Mouse (Mus musculus) gastrocnemius, adult 8-10 months (tissue): ENCODE data around the gene 4933411K16Rik. TPM values are rescaled to one million over a fixed set of nuclear protein-coding genes. Genes with fewer than 3 reads are reported as not detected.
A peak's percentile ranks its signal among the peaks of the same experiment; 100 is the strongest.

Experiments
- DNase-seq, 2 experiments: peaks; one replicate each; pipeline ENCODE4 v3.0.0; 2022; ENCODE audit warnings: low spot score in 2 of 2
- total RNA-seq, 4 experiments: library from RNA; stranded (reverse); gene quantifications; 2 replicates each; pipeline ENCODE4 v1.2.4; 2022

The 4933411K16Rik gene
- total RNA-seq = under 1 TPM in 3 of 4 experiments, not detected in 1; 0.21 to 0.53 (median 0.36) TPM

- no peak for DNase-seq
Measured at GRCm38 (mm10) chr19:42051948-42052347, at the start of gene 4933411K16Rik. 4933411K16Rik (plus strand) TSS chr19:42052248.

- DNase-seq = no peak
Measured at GRCm38 (mm10) chr19:42004258-42004657, 47.8 kb upstream of the 4933411K16Rik start.

- no peak for DNase-seq
Measured at GRCm38 (mm10) chr19:42005616-42006015, 46.4 kb upstream of the 4933411K16Rik start.

- DNase-seq = no peak
Measured at GRCm38 (mm10) chr19:42006568-42006967, 45.5 kb upstream of the 4933411K16Rik start.

- no peak for DNase-seq
Measured at GRCm38 (mm10) chr19:42008586-42008985, 43.5 kb upstream of the 4933411K16Rik start.

- no peak for DNase-seq
Measured at GRCm38 (mm10) chr19:42009067-42009466, 43.0 kb upstream of the 4933411K16Rik start.

GRCm38 (mm10) chr19:42010436-42010835 lies 41.6 kb upstream of the 4933411K16Rik start:
- no peak for DNase-seq

GRCm38 (mm10) chr19:42011123-42011522 lies 40.9 kb upstream of the 4933411K16Rik start:
- DNase-seq = no peak

GRCm38 (mm10) chr19:42014231-42014825 lies 37.7 kb upstream of the 4933411K16Rik start:
- peak; percentile 36 to 60 for DNase-seq

GRCm38 (mm10) chr19:42015001-42015400 lies 37.0 kb upstream of the 4933411K16Rik start:
- DNase-seq = no peak

- no peak for DNase-seq
Measured at GRCm38 (mm10) chr19:42016251-42016650, 35.8 kb upstream of the 4933411K16Rik start.

GRCm38 (mm10) chr19:42016840-42017239 lies 35.2 kb upstream of the 4933411K16Rik start:
- peak; percentile 29 to 52 for DNase-seq

- DNase-seq = peak; percentile 54 to 65
Measured at GRCm38 (mm10) chr19:42017399-42018247, 34.4 kb upstream of the 4933411K16Rik start.

GRCm38 (mm10) chr19:42019011-42019522 lies 33.0 kb upstream of the 4933411K16Rik start:
- DNase-seq = no peak

- no peak for DNase-seq
Measured at GRCm38 (mm10) chr19:42021681-42022541, 30.1 kb upstream of the 4933411K16Rik start.

GRCm38 (mm10) chr19:42022542-42022848 lies 29.6 kb upstream of the 4933411K16Rik start:
- no peak for DNase-seq

- DNase-seq = peak; percentile 78 to 79
Measured at GRCm38 (mm10) chr19:42026158-42026557, 25.9 kb upstream of the 4933411K16Rik start.

GRCm38 (mm10) chr19:42031112-42031511 lies 20.9 kb upstream of the 4933411K16Rik start:
- no peak for DNase-seq

GRCm38 (mm10) chr19:42033611-42034010 lies 18.4 kb upstream of the 4933411K16Rik start:
- DNase-seq = no peak

- no peak for DNase-seq
Measured at GRCm38 (mm10) chr19:42034146-42034775, 17.8 kb upstream of the 4933411K16Rik start.

GRCm38 (mm10) chr19:42034881-42035455 lies 17.1 kb upstream of the 4933411K16Rik start:
- DNase-seq = no peak
